Mouse (Mus musculus) layer of hippocampus, postnatal 14 days (tissue): ENCODE measurements around the gene Dennd4b. TPM values are rescaled to one million over a fixed set of nuclear protein-coding genes. Genes with fewer than 3 reads are reported as not detected.
"Not testable (repeated sequence)": the region's sequence is repeated elsewhere in the genome, so short reads cannot be mapped to it uniquely, and the experiment has no call there.

ENCODE experiments used
- DNase-seq, 2 experiments: peaks; one replicate each; pipeline ENCODE4 v3.0.0; 2021 to 2022; ENCODE audit warnings: low spot score in 2 of 2, mixed read lengths in 1 of 2
- total RNA-seq, 2 experiments: library from RNA; stranded (reverse); gene quantifications; 2 replicates each; pipeline ENCODE4 v1.2.3; 2021

The Dennd4b gene
- total RNA-seq, 2 experiments from 2014 or later: 22.4 to 24.4 TPM

- DNase-seq: not testable (repeated sequence)
Measured at GRCm38 (mm10) chr3:90252659-90253058, 12.3 kb upstream of the Dennd4b start.

GRCm38 (mm10) chr3:90253174-90253573, 11.8 kb upstream of the Dennd4b start:
- not testable (repeated sequence) for DNase-seq

- DNase-seq: peak; percentile 92 to 98
Measured at GRCm38 (mm10) chr3:90253653-90254418, 11.1 kb upstream of the Dennd4b start, which contains the start of gene Crtc2. Crtc2 (plus strand) TSS chr3:90254163.

- DNase-seq: no peak
Measured at GRCm38 (mm10) chr3:90254419-90255193, 10.4 kb upstream of the Dennd4b start.

- DNase-seq: no peak
Measured at GRCm38 (mm10) chr3:90255194-90255565, 9.8 kb upstream of the Dennd4b start.

- DNase-seq: no peak
Measured at GRCm38 (mm10) chr3:90255784-90256353, 9.1 kb upstream of the Dennd4b start.

- no peak for DNase-seq
Measured at GRCm38 (mm10) chr3:90256731-90257530, 8.1 kb upstream of the Dennd4b start.

- no peak for DNase-seq
Measured at GRCm38 (mm10) chr3:90258521-90258920, 6.5 kb upstream of the Dennd4b start.

- DNase-seq: no peak
Measured at GRCm38 (mm10) chr3:90263121-90263771, 1.7 kb upstream of the Dennd4b start.

GRCm38 (mm10) chr3:90264687-90265033, 325 bp upstream of the Dennd4b start:
- DNase-seq: no peak

- no peak for DNase-seq
Measured at GRCm38 (mm10) chr3:90265932-90266741, 1.2 kb downstream of the Dennd4b start.

- DNase-seq: no peak
Measured at GRCm38 (mm10) chr3:90266901-90267775, 2.2 kb downstream of the Dennd4b start.

GRCm38 (mm10) chr3:90268190-90268589, 3.2 kb downstream of the Dennd4b start:
- DNase-seq: no peak

- no peak for DNase-seq
Measured at GRCm38 (mm10) chr3:90268971-90269370, 4.0 kb downstream of the Dennd4b start.

GRCm38 (mm10) chr3:90270784-90271183, 5.8 kb downstream of the Dennd4b start:
- no peak for DNase-seq

GRCm38 (mm10) chr3:90272170-90272569, 7.2 kb downstream of the Dennd4b start:
- no peak for DNase-seq

- DNase-seq: no peak
Measured at GRCm38 (mm10) chr3:90273855-90274254, 8.9 kb downstream of the Dennd4b start.

GRCm38 (mm10) chr3:90275286-90275685, 10.3 kb downstream of the Dennd4b start:
- DNase-seq: no peak

- DNase-seq: no peak
Measured at GRCm38 (mm10) chr3:90276858-90277257, 11.9 kb downstream of the Dennd4b start.
